Mouse (Mus musculus) limb, embryonic 14.5 days (tissue): ENCODE results near the gene Cyp4f40. TPM values are rescaled to one million over a fixed set of nuclear protein-coding genes. Genes with fewer than 3 reads are reported as not detected.

Experiments
- ATAC-seq: fragments of 200-750 bp; cut with Nextera tagmentation; 2 replicates; pipeline ENCODE4 v1.8.0; 2017; ENCODE audit warnings: low read depth, moderate number of reproducible peaks, moderate TSS enrichment; ENCODE audit not compliant: low FRiP score
- DNase-seq: peaks from one replicate; pipeline ENCODE4 v3.0.0-alpha.2; 2015; ENCODE audit warnings: low spot score
- H3K27ac ChIP-seq: fragments of 300-500 bp; sonication (generic); replicated peaks from 2 replicates; pipeline ENCODE4 v1.5.1; 2014; ENCODE audit warnings: low read depth, mild to moderate bottlenecking, low read length, moderate library complexity, mixed read lengths
- H3K27me3 ChIP-seq: fragments of 300-500 bp; sonication (generic); 2 replicates; pipeline ENCODE4 v1.6.1; 2014; ENCODE audit warnings: low read length, mixed read lengths; ENCODE audit not compliant: control insufficient read depth, insufficient read depth
- H3K36me3 ChIP-seq: fragments of 300-500 bp; sonication (generic); 2 replicates; pipeline ENCODE4 v1.6.1; 2014; ENCODE audit warnings: mild to moderate bottlenecking, low read length, moderate library complexity, mixed read lengths; ENCODE audit not compliant: control insufficient read depth, insufficient read depth
- H3K4me1 ChIP-seq: fragments of 300-500 bp; sonication (generic); 2 replicates; pipeline ENCODE4 v1.6.1; 2014; ENCODE audit warnings: antibody characterized with exemption, low read length, mixed read lengths; ENCODE audit not compliant: control insufficient read depth, insufficient read depth
- H3K4me2 ChIP-seq: fragments of 300-500 bp; sonication (generic); replicated peaks from 2 replicates; pipeline ENCODE4 v1.6.1; 2014; ENCODE audit warnings: low read depth, mild to moderate bottlenecking, low read length, moderate library complexity; ENCODE audit not compliant: severe bottlenecking
- H3K4me3 ChIP-seq: fragments of 300-500 bp; sonication (generic); replicated peaks from 2 replicates; pipeline ENCODE4 v1.5.1; 2014; ENCODE audit warnings: low read length
- H3K9ac ChIP-seq: fragments of 300-500 bp; sonication (generic); 2 replicates; pipeline ENCODE4 v1.6.1; 2014; ENCODE audit warnings: mild to moderate bottlenecking, low read depth, low read length, moderate library complexity; ENCODE audit not compliant: severe bottlenecking
- H3K9me3 ChIP-seq: fragments of 300-500 bp; sonication (generic); 2 replicates; pipeline ENCODE4 v1.6.1; 2016; ENCODE audit warnings: low read length; ENCODE audit not compliant: control insufficient read depth
- POLR2A ChIP-seq: fragments of 200-500 bp; IDR thresholded peaks from 2 replicates; pipeline ENCODE4 v1.8.0; 2012; ENCODE audit warnings: inconsistent platforms, mild to moderate bottlenecking, moderate library complexity, borderline replicate concordance; ENCODE audit not compliant: insufficient read depth, insufficient read length; ENCODE audit errors: extremely low read depth
- WGBS: fragments of 180-500 bp; shearing (Covaris S2); extraction: QIAGEN DNeasy Blood & Tissue Kit; methylation state at CpG from one replicate; pipeline ENCODE4 v1.1.7; 2014; 5-methylcytosine and 5-hydroxymethylcytosine counted together
- polyA plus RNA-seq, 2 experiments: library from polyadenylated mRNA; depleted of rRNA in 1 of 2; stranded (reverse) in 1 of 2; unstranded in 1 of 2; fragments of >200 nt; fragmentation: Nextera tagmentation in 1 of 2; extraction: Ambion mirVana in 1 of 2; gene quantifications; 2 replicates each; pipeline versions ENCODE4 v1.2.1 to v1.2.3; 2012 to 2014

The Cyp4f40 gene
- polyA plus RNA-seq, 2 experiments, result not detected

- no peak for TF ChIP-seq POLR2A
- DNase-seq, result no peak
- 83% methylated on average over 4 of the region's 4 CpGs for WGBS
- Histone ChIP-seq H3K9me3 (no peaks in the 10 kb centered on the region), H3K4me3 (no peak overlapping the region), H3K9ac (no peak overlapping the region), H3K27me3 (no peaks in the 10 kb centered on the region), H3K4me1 (no peaks in the 10 kb centered on the region), H3K4me2 (no peak overlapping the region), H3K27ac (no peak overlapping the region), H3K36me3 (no peaks in the 10 kb centered on the region)
- no peak for ATAC-seq
Measured at GRCm38 (mm10) chr17:32646631-32647030, 12.1 kb upstream of the Cyp4f40 start.

- Histone ChIP-seq H3K9ac (no peak overlapping the region), H3K36me3 (no peaks in the 10 kb centered on the region), H3K27ac (no peak overlapping the region), H3K4me3 (no peak overlapping the region), H3K4me1 (no peaks in the 10 kb centered on the region), H3K27me3 (no peaks in the 10 kb centered on the region), H3K4me2 (no peak overlapping the region), H3K9me3 (no peaks in the 10 kb centered on the region)
- ATAC-seq (no peak), DNase-seq (no peak)
- TF ChIP-seq POLR2A, result no peak
- WGBS, result 92% methylated on average over 4 of the region's 4 CpGs
Measured at GRCm38 (mm10) chr17:32653860-32654259, 4.8 kb upstream of the Cyp4f40 start.

- Histone ChIP-seq H3K9me3 (no peaks in the 10 kb centered on the region), H3K9ac (no peak overlapping the region), H3K4me2 (no peak overlapping the region), H3K27ac (no peak overlapping the region), H3K4me1 (no peaks in the 10 kb centered on the region), H3K27me3 (no peaks in the 10 kb centered on the region), H3K36me3 (no peaks in the 10 kb centered on the region), H3K4me3 (no peak overlapping the region)
- TF ChIP-seq POLR2A, result no peak
- 66% methylated on average over 3 of the region's 3 CpGs for WGBS
- ATAC-seq, result no peak
- DNase-seq, result no peak
Measured at GRCm38 (mm10) chr17:32657041-32657440, 1.7 kb upstream of the Cyp4f40 start.

GRCm38 (mm10) chr17:32658246-32658645, 454 bp upstream of the Cyp4f40 start:
- Histone ChIP-seq H3K4me1 (no peaks in the 10 kb centered on the region), H3K27ac (no peak overlapping the region), H3K27me3 (no peaks in the 10 kb centered on the region), H3K4me2 (no peak overlapping the region), H3K9ac (no peak overlapping the region), H3K9me3 (no peaks in the 10 kb centered on the region), H3K36me3 (no peaks in the 10 kb centered on the region), H3K4me3 (no peak overlapping the region)
- ATAC-seq, result no peak
- DNase-seq, result no peak
- no peak for TF ChIP-seq POLR2A
- 73% methylated on average over 1 of the region's 1 CpGs for WGBS

- H3K9ac ChIP-seq, result no peak overlapping the region
- 63% methylated on average over 7 of the region's 7 CpGs for WGBS
- DNase-seq (no peak), ATAC-seq (no peak)
- no peak overlapping the region for H3K4me3 ChIP-seq
- no peaks in the 10 kb centered on the region for H3K9me3 ChIP-seq
- H3K27ac ChIP-seq, result no peak overlapping the region
- TF ChIP-seq POLR2A, result no peak
- no peaks in the 10 kb centered on the region for H3K27me3 ChIP-seq
- no peaks in the 10 kb centered on the region for H3K4me1 ChIP-seq
- no peak overlapping the region for H3K4me2 ChIP-seq
- H3K36me3 ChIP-seq, result no peaks in the 10 kb centered on the region
Measured at GRCm38 (mm10) chr17:32673976-32674375, 15.3 kb downstream of the Cyp4f40 start.

GRCm38 (mm10) chr17:32676040-32676635, 17.4 kb downstream of the Cyp4f40 start:
- Histone ChIP-seq H3K4me2 (no peak overlapping the region), H3K36me3 (no peaks in the 10 kb centered on the region), H3K4me1 (no peaks in the 10 kb centered on the region), H3K4me3 (no peak overlapping the region), H3K27me3 (no peaks in the 10 kb centered on the region), H3K9me3 (no peaks in the 10 kb centered on the region), H3K27ac (no peak overlapping the region), H3K9ac (no peak overlapping the region)
- ATAC-seq (no peak), DNase-seq (no peak)
- TF ChIP-seq POLR2A, result no peak
- WGBS, result 42% methylated on average over 21 of the region's 21 CpGs
